Mouse (Mus musculus): ENCODE measurements around the gene Klhl33.

Klhl33 gene

GRCm38 (mm10) chr14:50855788-50856187, 41.5 kb downstream of the Klhl33 start:
- no peak for DNase-seq (ENCODE audit: low spot score in 2 of 2)

All from frontal cortex, postnatal 14 days (tissue).